Mouse (Mus musculus): ENCODE results near the gene Klhdc4. TPM values are rescaled to one million over a fixed set of nuclear protein-coding genes. Genes with fewer than 3 reads are reported as not detected.

The Klhdc4 gene
- 39.5 TPM for polyA plus RNA-seq (2021)

DNA sequence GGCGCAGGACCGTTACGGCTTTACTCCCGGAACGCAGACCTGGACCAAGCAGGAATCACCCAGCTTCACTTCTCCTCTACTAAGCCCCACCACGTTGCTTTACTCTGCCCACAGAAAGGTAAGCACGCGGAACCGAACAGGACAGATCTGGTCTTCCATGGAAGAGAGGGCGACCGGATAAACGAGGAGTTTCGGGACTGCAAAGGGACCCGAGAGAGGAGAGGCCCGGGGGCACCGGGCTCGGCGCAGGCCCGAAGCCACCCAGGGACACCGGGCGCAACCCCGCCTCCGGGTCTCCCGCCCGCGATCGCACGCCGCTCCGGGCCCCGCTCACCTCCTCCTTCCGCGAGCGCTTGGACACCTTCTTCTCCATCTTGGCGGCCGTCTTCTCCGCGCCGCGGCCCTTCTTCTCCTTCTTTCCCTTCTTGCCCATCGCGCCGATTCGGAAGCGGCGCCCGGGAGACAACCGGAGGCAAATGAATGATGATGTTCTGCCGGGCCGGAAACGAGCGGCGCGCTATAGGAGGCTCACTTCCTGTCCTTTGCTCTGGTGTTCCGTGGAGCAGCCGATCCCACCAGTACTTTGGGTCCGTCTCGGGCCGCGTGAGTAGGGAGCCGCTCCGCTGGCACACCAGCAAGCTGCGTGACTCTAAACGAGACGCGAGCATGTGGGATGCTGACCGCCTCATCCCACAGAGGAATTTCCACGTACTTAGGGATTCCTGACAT, at the start of gene Klhdc4:
Klhdc4 (minus strand) TSS at position 522 of the 729 bp plus-strand sequence.
- no peaks in the 10 kb centered on the region for H3K27me3 ChIP-seq
- ATAC-seq (peak; percentile 87), DNase-seq (ENCODE audit: low read depth, low spot score) (peak; percentile 44)
- TF ChIP-seq CTCF (IDR thresholded peaks at IDR 0.05): no peak
- CTCF ChIA-PET: interaction anchor here (1.1 to 1.2 kb wide), 2 partner anchors 78 to 80 kb away, joined by 3 read pairs; no protein-coding TSS in a partner anchor
- POLR2A ChIA-PET: no interaction called here
- in situ Hi-C loops (cut with MboI; ENCODE audit: low pct_unique_long_range_greater_than_20kb): no loop called here

- no peak for DNase-seq (ENCODE audit: low read depth, low spot score)
- H3K27me3 ChIP-seq: no peaks in the 10 kb centered on the region
- ChIA-PET POLR2A (interaction anchor here (0.7 to 1.6 kb wide), 3 partner anchors 18 to 31 kb away, joined by 3 to 5 read pairs (median 3); no protein-coding TSS in a partner anchor), CTCF (interaction anchor here (1.4 to 7.5 kb wide), 4 partner anchors 27 to 57 kb away, joined by 3 to 51 read pairs (median 12); partner anchors contain the start of gene Slc7a5)
- TF ChIP-seq CTCF (IDR thresholded peaks at IDR 0.05): no peak
- in situ Hi-C loops (cut with MboI; ENCODE audit: low pct_unique_long_range_greater_than_20kb): no loop called here
- no peak for ATAC-seq
Observed at GRCm38 (mm10) chr8:121877828-121878480, 48.6 kb upstream of the Klhdc4 start.

DNA sequence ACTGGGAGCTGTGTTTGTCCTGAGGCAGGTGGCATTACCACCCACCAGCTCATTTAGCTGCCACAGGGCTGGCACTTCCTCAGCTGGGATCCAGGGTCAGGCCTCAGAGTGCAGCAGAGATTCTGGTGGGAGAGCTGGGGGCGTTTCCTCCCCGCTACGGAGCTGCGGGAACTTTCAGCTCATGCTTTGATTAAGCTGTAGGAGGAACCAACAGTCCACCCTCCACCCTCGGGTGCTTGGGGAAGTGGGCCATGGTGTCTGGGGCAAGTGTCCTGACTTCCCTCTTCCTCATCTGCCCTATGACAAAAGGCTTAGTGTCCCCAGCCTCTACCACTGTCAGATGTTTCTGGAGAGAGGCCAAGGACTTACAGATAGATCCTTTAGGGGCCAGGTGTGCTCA, 47.8 kb upstream of the Klhdc4 start:
- ChIA-PET POLR2A (interaction anchor here (0.8 to 1.6 kb wide), 3 partner anchors 25 to 32 kb away, joined by 3 to 5 read pairs (median 3); no protein-coding TSS in a partner anchor), CTCF (interaction anchor here (1.1 to 7.5 kb wide), 5 partner anchors 12 to 32 kb away, joined by 3 to 51 read pairs (median 5); partner anchors contain the start of gene Slc7a5)
- no peaks in the 10 kb centered on the region for H3K27me3 ChIP-seq
- no peak for TF ChIP-seq CTCF (IDR thresholded peaks at IDR 0.05)
- in situ Hi-C loops (cut with MboI; ENCODE audit: low pct_unique_long_range_greater_than_20kb): no loop called here
- DNase-seq (ENCODE audit: low read depth, low spot score) (no peak), ATAC-seq (no peak)

DNA sequence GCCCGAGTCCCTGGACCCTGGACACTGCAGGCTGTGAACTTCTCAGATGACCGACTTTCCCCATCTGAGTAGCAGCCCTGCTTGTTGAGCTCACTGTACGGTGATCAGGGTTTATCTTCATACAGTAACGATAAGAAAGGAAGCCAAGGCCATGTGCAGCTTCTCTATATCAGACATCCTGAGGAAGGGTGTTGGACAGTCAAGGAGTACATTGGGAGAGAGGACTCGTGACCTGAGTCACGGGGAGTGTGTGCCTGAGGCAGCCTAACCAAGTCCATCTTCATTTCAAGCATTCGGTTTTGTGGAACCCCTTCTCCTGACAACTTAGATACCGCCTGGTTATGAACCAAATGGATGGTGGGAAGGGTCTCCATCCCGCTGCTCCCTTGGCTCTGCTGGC, 46.1 kb upstream of the Klhdc4 start:
- ATAC-seq (no peak), DNase-seq (ENCODE audit: low read depth, low spot score) (no peak)
- ChIA-PET CTCF (interaction anchor here (1.1 to 7.5 kb wide), 6 partner anchors 12 to 59 kb away, joined by 3 to 51 read pairs (median 8); partner anchors contain the start of gene Slc7a5), POLR2A (interaction anchor here (0.6 to 1.3 kb wide), 3 partner anchors 33 to 71 kb away, joined by 3 read pairs; no protein-coding TSS in a partner anchor)
- no peaks in the 10 kb centered on the region for H3K27me3 ChIP-seq
- in situ Hi-C loops (cut with MboI; ENCODE audit: low pct_unique_long_range_greater_than_20kb): no loop called here
- TF ChIP-seq CTCF (IDR thresholded peaks at IDR 0.05): no peak

GRCm38 (mm10) chr8:121875045-121875444, 45.7 kb upstream of the Klhdc4 start:
- ChIA-PET CTCF (interaction anchor here (1.1 to 7.5 kb wide), 7 partner anchors 12 to 60 kb away, joined by 3 to 51 read pairs (median 5); partner anchors contain the start of gene Slc7a5), POLR2A (interaction anchor here (1.3 kb wide), 1 partner anchor 33 kb away, joined by 3 read pairs; no protein-coding TSS in a partner anchor)
- TF ChIP-seq CTCF (IDR thresholded peaks at IDR 0.05): no peak
- in situ Hi-C loops (cut with MboI; ENCODE audit: low pct_unique_long_range_greater_than_20kb): no loop called here
- H3K27me3 ChIP-seq: no peaks in the 10 kb centered on the region
- ATAC-seq: no peak
- no peak for DNase-seq (ENCODE audit: low read depth, low spot score)

- in situ Hi-C loops (cut with MboI; ENCODE audit: low pct_unique_long_range_greater_than_20kb): no loop called here
- POLR2A ChIA-PET: interaction anchor here (0.6 to 2.0 kb wide), 3 partner anchors 23 to 67 kb away, joined by 4 to 6 read pairs (median 5); no protein-coding TSS in a partner anchor
- DNase-seq (ENCODE audit: low read depth, low spot score): no peak
- no peak for ATAC-seq
- CTCF ChIA-PET: interaction anchor here (1.1 to 7.5 kb wide), 5 partner anchors 15 to 35 kb away, joined by 3 to 51 read pairs (median 12); partner anchors contain the start of gene Slc7a5
- no peak for TF ChIP-seq CTCF (IDR thresholded peaks at IDR 0.05)
- no peaks in the 10 kb centered on the region for H3K27me3 ChIP-seq
Observed at GRCm38 (mm10) chr8:121874031-121874430, 44.7 kb upstream of the Klhdc4 start.

DNA sequence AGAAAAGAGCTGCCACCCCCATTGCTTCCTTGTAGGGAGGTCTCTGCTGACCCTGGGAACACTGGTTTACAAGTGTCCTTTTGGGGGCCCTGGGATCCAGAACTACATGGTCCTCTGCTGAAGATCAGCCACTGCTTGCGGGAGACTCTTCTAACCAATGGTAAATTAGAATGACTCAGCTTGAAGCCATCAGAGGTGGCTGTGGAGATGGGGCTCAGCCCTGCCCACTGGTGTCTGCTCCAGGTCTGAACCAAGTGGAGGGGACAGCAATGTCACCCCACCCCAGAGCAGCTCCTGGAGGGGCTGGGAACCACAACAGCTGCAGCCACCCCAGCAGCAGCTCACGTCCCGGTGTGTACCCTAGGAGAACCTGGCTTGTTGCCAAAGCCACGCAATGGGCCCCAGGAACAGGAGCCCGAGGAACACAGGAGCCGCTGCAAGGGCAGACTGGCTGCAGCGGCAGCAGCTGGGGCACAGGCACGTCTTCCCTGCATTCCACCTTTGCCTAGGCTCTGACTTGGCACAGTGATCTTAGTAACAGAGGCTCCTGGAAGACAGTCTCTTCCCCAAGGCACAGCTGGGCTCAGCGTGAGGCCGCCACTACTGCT, 42.6 kb upstream of the Klhdc4 start:
- ATAC-seq (peak; percentile 19), DNase-seq (ENCODE audit: low read depth, low spot score) (no peak)
- no peaks in the 10 kb centered on the region for H3K27me3 ChIP-seq
- TF ChIP-seq CTCF (IDR thresholded peaks at IDR 0.05): no peak
- ChIA-PET POLR2A (interaction anchor here (0.8 to 1.0 kb wide), 2 partner anchors 14 to 22 kb away, joined by 3 to 4 read pairs; no protein-coding TSS in a partner anchor), CTCF (interaction anchor here (0.8 to 7.5 kb wide), 5 partner anchors 10 to 39 kb away, joined by 4 to 51 read pairs (median 5); partner anchors contain the start of gene Slc7a5)
- in situ Hi-C loops (cut with MboI; ENCODE audit: low pct_unique_long_range_greater_than_20kb): no loop called here

DNA sequence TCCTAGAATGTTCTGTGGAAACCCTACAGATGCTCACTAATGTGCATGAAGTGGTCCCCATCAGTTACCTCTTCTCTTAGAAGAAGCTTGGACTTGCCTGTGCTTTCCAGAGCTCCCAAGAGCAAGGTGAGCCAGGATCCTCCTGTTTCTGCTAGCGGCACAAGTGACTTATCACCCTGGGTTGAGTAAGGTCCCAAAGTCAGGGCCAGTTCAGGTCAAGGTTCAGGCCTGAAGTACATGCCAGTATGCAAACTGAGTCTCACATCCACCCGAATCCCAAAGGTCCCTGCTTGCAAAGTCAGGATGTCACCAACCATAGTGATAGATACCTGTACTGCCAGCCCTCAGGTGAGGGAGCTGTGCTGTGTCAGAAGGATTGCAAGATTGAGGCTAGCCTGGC, 40.8 kb upstream of the Klhdc4 start:
- CTCF ChIA-PET: interaction anchor here (5.5 kb wide), 1 partner anchor 18 kb away, joined by 37 read pairs; no protein-coding TSS in a partner anchor
- POLR2A ChIA-PET: no interaction called here
- no peaks in the 10 kb centered on the region for H3K27me3 ChIP-seq
- ATAC-seq: no peak
- no peak for TF ChIP-seq CTCF (IDR thresholded peaks at IDR 0.05)
- no peak for DNase-seq (ENCODE audit: low read depth, low spot score)
- in situ Hi-C loops (cut with MboI; ENCODE audit: low pct_unique_long_range_greater_than_20kb): no loop called here

DNA sequence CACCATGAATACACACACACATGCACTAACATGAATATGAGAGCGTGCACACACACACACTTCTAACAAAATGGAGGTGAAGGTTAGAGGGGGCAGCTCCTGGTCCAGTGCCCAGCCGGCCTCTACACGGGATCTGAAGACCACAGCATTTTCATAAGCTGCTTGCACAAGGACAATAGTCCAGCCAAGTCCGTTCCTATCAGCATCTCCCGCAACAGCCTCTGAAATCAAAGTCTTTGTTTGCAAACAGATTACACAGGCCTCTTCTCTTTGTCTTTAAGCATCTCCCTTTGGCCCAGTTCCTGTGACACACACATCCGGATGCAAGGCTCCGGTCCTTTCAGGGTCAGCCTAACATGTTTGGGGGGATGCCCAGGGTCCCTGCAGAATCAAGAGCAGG, 39.5 kb upstream of the Klhdc4 start:
- no peaks in the 10 kb centered on the region for H3K27me3 ChIP-seq
- DNase-seq (ENCODE audit: low read depth, low spot score) (no peak), ATAC-seq (no peak)
- CTCF ChIA-PET: interaction anchor here (1.2 to 5.5 kb wide), 4 partner anchors 11 to 41 kb away, joined by 3 to 37 read pairs (median 4); no protein-coding TSS in a partner anchor
- in situ Hi-C loops (cut with MboI; ENCODE audit: low pct_unique_long_range_greater_than_20kb): no loop called here
- TF ChIP-seq CTCF (IDR thresholded peaks at IDR 0.05): no peak
- POLR2A ChIA-PET: no interaction called here

GRCm38 (mm10) chr8:121868196-121868595, 38.8 kb upstream of the Klhdc4 start:
- H3K27me3 ChIP-seq: no peaks in the 10 kb centered on the region
- POLR2A ChIA-PET: interaction anchor here (0.7 kb wide), 1 partner anchor 38 kb away, joined by 3 read pairs; no protein-coding TSS in a partner anchor
- in situ Hi-C loops (cut with MboI; ENCODE audit: low pct_unique_long_range_greater_than_20kb): no loop called here
- CTCF ChIA-PET: interaction anchor here (1.2 to 5.5 kb wide), 3 partner anchors 16 to 42 kb away, joined by 3 to 37 read pairs (median 5); no protein-coding TSS in a partner anchor
- no peak for TF ChIP-seq CTCF (IDR thresholded peaks at IDR 0.05)
- ATAC-seq: no peak
- DNase-seq (ENCODE audit: low read depth, low spot score): no peak
